Mouse (Mus musculus) embryonic facial prominence, embryonic 11.5 days (tissue): Measurements from ENCODE around the gene Mgat2. TPM values are rescaled to one million over a fixed set of nuclear protein-coding genes. Genes with fewer than 3 reads are reported as not detected.
A peak's percentile ranks its signal among the peaks of the same experiment; 100 is the strongest.

Experiments
- ATAC-seq: fragments of 200-750 bp; cut with Nextera tagmentation; replicated peaks from 2 replicates; pipeline ENCODE4 v1.8.0; 2017; ENCODE audit warnings: low read depth; ENCODE audit not compliant: insufficient number of reproducible peaks, low FRiP score, low TSS enrichment
- DNase-seq: peaks from one replicate; pipeline ENCODE4 v3.0.0-alpha.2; 2015; ENCODE audit warnings: low spot score
- H3K27ac ChIP-seq: fragments of 300-500 bp; sonication (generic); replicated peaks from 2 replicates; pipeline ENCODE4 v1.5.1; 2014; ENCODE audit warnings: mild to moderate bottlenecking, low read depth, low read length, control low read depth
- H3K27me3 ChIP-seq: fragments of 300-500 bp; sonication (generic); 2 replicates; pipeline ENCODE4 v1.6.1; 2014; ENCODE audit warnings: mild to moderate bottlenecking, low read length, moderate library complexity, mixed read lengths; ENCODE audit not compliant: control insufficient read depth, insufficient read depth
- H3K36me3 ChIP-seq: fragments of 300-500 bp; sonication (generic); replicated peaks from 2 replicates; pipeline ENCODE4 v1.6.1; 2014; ENCODE audit warnings: low read depth, mild to moderate bottlenecking, low read length, moderate library complexity, mixed read lengths; ENCODE audit not compliant: control insufficient read depth, insufficient read depth
- H3K4me1 ChIP-seq: fragments of 300-500 bp; sonication (generic); 2 replicates; pipeline ENCODE4 v1.6.1; 2014; ENCODE audit warnings: low read length, mixed read lengths; ENCODE audit not compliant: control insufficient read depth, insufficient read depth
- H3K4me2 ChIP-seq: fragments of 300-500 bp; sonication (generic); 2 replicates; pipeline ENCODE4 v1.6.1; 2014; ENCODE audit warnings: low read depth, mild to moderate bottlenecking, control low read depth, low read length, moderate library complexity
- H3K4me3 ChIP-seq: fragments of 300-500 bp; sonication (generic); 2 replicates; pipeline ENCODE4 v1.5.1; 2014; ENCODE audit warnings: low read depth, low read length, control low read depth
- H3K9ac ChIP-seq: fragments of 300-500 bp; sonication (generic); replicated peaks from 2 replicates; pipeline ENCODE4 v1.6.1; 2014; ENCODE audit warnings: mild to moderate bottlenecking, control low read depth, low read length
- H3K9me3 ChIP-seq: fragments of 300-500 bp; sonication (generic); replicated peaks from 2 replicates; pipeline ENCODE4 v1.6.1; 2016; ENCODE audit warnings: mild to moderate bottlenecking, low read length, inconsistent platforms, mixed read lengths; ENCODE audit not compliant: control insufficient read depth
- WGBS: fragments of 180-500 bp; shearing (Covaris S2); extraction: QIAGEN DNeasy Blood & Tissue Kit; methylation state at CpG from one replicate; pipeline ENCODE4 v1.1.7; 2014; 5-methylcytosine and 5-hydroxymethylcytosine counted together
- polyA plus RNA-seq: library from polyadenylated mRNA; unstranded; fragments of >200 nt; fragmentation: Nextera tagmentation; extraction: Ambion mirVana; gene quantifications from 2 replicates; pipeline ENCODE4 v1.2.1, GENCODE M21; 2014

Mgat2 gene
- polyA plus RNA-seq, 1 experiment from 2014 or later, result 39.5 TPM

DNA sequence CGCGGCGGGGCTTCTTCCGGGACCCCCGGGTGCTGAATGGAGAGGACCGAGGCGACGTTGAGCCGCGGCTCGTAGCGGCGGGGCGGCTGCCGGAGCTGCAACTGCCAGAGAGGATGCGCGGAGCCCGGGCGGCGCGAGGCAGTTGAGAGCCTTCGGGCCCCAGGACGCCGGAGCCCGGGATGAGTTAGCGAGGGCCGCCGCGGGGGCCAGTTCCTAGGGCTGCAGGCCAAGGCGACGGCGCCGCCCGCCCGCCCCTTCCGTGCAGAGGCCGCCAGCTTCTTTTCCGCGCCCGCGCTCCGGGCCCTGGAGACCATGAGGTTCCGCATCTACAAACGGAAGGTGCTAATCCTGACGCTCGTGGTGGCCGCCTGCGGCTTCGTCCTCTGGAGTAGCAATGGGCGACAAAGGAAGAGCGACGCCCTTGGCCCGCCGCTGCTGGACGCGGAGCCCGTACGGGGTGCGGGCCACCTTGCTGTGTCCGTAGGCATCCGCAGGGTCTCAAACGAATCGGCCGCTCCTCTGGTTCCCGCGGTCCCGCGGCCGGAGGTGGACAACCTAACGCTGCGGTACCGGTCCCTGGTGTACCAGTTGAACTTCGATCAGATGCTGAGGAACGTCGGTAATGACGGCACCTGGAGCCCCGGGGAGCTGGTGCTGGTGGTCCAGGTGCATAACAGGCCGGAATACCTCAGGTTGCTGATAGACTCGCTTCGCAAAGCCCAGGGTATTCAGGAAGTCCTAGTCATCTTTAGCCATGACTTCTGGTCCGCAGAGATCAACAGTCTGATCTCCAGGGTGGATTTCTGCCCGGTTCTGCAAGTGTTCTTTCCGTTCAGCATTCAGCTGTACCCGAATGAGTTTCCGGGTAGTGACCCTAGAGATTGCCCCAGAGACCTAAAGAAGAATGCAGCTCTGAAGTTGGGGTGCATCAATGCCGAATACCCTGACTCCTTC, 662 bp downstream of the Mgat2 start:
- DNase-seq, result peak; percentile 52
- no peaks in the 10 kb centered on the region for H3K36me3 ChIP-seq
- peak overlapping the region; percentile 89 for H3K4me3 ChIP-seq
- H3K9ac ChIP-seq, result peak overlapping the region; percentile 91
- WGBS, result 2% methylated on average over 72 of the region's 86 CpGs
- peak; percentile 69 for ATAC-seq
- no peaks in the 10 kb centered on the region for H3K27me3 ChIP-seq
- H3K4me1 ChIP-seq, result no peaks in the 10 kb centered on the region
- no peaks in the 10 kb centered on the region for H3K9me3 ChIP-seq
- H3K27ac ChIP-seq, result peak overlapping the region; percentile 73
- H3K4me2 ChIP-seq, result peak overlapping the region; percentile 91

DNA sequence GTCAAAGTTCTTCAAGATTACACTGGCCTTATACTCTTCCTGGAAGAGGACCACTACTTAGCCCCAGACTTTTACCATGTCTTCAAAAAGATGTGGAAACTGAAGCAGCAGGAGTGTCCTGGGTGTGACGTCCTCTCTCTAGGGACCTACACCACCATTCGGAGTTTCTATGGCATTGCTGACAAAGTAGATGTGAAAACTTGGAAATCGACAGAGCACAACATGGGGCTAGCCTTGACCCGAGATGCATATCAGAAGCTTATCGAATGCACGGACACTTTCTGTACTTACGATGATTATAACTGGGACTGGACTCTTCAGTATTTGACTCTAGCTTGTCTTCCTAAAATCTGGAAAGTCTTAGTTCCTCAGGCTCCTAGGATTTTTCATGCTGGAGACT, 1.4 kb downstream of the Mgat2 start:
- peak overlapping the region; percentile 91 for H3K4me2 ChIP-seq
- no peaks in the 10 kb centered on the region for H3K36me3 ChIP-seq
- no peaks in the 10 kb centered on the region for H3K4me1 ChIP-seq
- peak overlapping the region; percentile 89 for H3K4me3 ChIP-seq
- H3K9ac ChIP-seq, result peak overlapping the region; percentile 91
- no peak for DNase-seq
- H3K27ac ChIP-seq, result no peak overlapping the region
- 79% methylated on average over 7 of the region's 7 CpGs for WGBS
- H3K9me3 ChIP-seq, result no peaks in the 10 kb centered on the region
- no peaks in the 10 kb centered on the region for H3K27me3 ChIP-seq
- ATAC-seq, result no peak

DNA sequence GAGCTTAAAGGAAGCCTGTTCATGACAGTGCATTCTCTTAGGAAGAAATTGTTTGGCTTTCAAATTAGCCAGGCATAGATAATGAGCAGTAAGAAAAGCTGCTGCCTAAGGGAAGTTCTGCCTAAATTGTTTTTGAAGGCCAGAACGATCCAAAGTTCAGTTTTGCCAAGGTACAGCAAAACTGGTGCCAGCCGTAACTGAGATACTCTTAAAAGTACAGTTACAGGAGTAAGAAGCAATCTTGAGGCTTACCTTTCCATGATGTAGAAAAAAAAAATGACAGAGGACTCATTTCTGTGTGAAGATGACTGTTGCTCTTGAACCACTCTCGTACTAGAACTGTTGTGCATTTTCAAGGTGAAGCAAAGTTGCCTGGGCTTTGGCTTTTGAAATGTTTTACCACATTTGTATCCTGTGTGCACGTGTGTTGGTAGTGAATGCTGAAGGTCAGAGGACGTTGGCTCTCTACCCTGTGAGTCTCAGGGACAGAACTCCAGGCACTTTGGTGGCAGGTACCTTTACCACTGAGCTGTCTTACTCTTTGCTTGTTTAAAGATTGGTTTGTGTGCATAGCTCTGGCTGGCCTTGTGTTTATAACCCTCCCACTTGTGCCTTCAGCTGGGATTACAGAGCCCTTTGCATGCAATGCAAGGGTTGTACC, 3.0 kb downstream of the Mgat2 start:
- Histone ChIP-seq H3K4me3 (no peak overlapping the region), H3K27me3 (no peaks in the 10 kb centered on the region), H3K27ac (no peak overlapping the region), H3K4me1 (no peaks in the 10 kb centered on the region), H3K9me3 (no peaks in the 10 kb centered on the region), H3K4me2 (no peak overlapping the region), H3K9ac (no peak overlapping the region), H3K36me3 (no peaks in the 10 kb centered on the region)
- ATAC-seq, result no peak
- no peak for DNase-seq
- 72% methylated on average over 5 of the region's 5 CpGs for WGBS

DNA sequence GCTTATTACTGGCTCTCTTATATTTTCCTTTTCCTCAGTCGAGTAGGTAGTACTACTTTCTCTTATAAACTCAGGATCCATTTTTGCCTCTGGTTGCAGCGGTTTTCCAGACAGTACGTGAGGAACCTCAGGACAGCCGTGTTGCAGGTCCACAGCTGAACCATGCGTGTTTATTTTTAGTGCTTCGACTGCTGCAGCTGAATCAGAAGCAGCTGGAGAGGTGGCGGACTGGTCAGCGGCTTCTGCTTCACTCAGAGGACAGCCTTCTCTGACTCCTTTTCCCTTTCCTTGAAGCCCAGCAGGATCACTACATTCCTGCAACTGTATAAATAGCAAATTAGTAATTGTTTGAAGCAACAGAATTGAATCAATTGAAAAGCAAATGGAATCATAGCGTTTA, 6.1 kb downstream of the Mgat2 start:
- Histone ChIP-seq H3K9ac (no peak overlapping the region), H3K9me3 (no peaks in the 10 kb centered on the region), H3K27ac (no peak overlapping the region), H3K36me3 (no peaks in the 10 kb centered on the region), H3K4me3 (no peak overlapping the region), H3K27me3 (no peaks in the 10 kb centered on the region), H3K4me1 (no peaks in the 10 kb centered on the region), H3K4me2 (no peak overlapping the region)
- DNase-seq (no peak), ATAC-seq (no peak)
- 85% methylated on average over 9 of the region's 9 CpGs for WGBS

DNA sequence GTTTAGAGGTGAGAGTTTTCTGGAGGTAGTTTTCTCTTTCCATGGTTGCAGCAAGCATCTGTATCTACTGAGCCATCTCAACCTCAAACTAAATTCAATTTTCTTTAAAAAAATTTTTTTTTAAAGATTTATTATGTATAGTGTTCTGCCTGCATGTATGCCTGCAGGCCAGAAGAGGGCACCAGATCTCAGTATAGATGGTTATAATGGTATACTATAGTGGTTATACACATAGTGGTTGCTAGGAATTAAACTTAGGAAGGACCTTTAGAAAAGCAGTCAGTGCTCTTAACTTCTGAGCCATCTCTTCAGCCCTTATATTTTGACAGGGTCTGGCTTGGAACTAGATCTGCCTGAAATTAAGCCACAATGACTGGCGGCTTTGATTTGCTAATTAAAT, 6.6 kb downstream of the Mgat2 start:
- 94% methylated on average over 1 of the region's 1 CpGs for WGBS
- H3K9ac ChIP-seq, result no peak overlapping the region
- H3K4me3 ChIP-seq, result no peak overlapping the region
- no peaks in the 10 kb centered on the region for H3K36me3 ChIP-seq
- no peak overlapping the region for H3K27ac ChIP-seq
- ATAC-seq (no peak), DNase-seq (no peak)
- H3K27me3 ChIP-seq, result no peaks in the 10 kb centered on the region
- no peaks in the 10 kb centered on the region for H3K9me3 ChIP-seq
- no peaks in the 10 kb centered on the region for H3K4me1 ChIP-seq
- no peak overlapping the region for H3K4me2 ChIP-seq

DNA sequence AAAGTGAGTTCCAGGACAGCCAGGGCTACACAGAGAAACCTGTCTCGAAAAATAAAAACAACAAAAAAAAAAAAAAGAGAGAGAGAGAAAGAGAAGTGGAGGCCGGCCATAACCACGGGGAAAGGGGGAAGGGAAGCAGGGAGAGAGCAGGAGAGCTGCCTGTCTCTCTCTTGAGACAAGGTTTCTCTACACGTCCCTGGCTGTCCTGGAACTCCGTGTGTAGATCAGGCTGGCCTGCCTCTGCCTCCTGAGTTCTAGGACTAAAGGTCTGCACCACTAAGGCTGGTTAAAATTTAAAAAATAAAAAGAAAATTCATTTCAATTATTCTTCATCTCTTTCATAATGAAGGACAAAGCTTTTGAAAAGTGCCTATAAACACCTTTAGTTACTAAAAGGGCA, 7.4 kb downstream of the Mgat2 start:
- no peaks in the 10 kb centered on the region for H3K9me3 ChIP-seq
- H3K9ac ChIP-seq, result no peak overlapping the region
- H3K27me3 ChIP-seq, result no peaks in the 10 kb centered on the region
- ATAC-seq (no peak), DNase-seq (no peak)
- no peaks in the 10 kb centered on the region for H3K36me3 ChIP-seq
- WGBS, result 92% methylated on average over 5 of the region's 5 CpGs
- H3K4me2 ChIP-seq, result no peak overlapping the region
- no peak overlapping the region for H3K27ac ChIP-seq
- H3K4me3 ChIP-seq, result no peak overlapping the region
- no peaks in the 10 kb centered on the region for H3K4me1 ChIP-seq

DNA sequence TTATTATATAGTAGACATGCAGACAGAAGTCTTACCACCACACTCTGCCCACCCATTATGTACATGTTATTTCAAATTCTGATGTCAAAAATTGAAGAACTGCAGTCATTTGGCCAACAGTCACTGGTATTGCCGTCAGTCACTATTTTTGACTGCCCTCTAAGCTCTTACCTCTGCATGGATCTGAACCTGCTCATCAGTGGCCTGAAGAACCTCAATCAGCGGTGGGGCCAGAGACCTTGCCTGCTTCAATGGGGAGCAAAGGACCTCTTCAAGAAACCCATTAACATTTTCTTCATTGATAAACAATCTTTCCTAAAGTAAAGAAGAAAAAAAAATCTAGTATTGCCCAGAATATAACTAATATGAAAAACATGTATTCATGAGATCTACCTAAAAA, 8.7 kb downstream of the Mgat2 start:
- Histone ChIP-seq H3K4me3 (no peak overlapping the region), H3K27me3 (no peaks in the 10 kb centered on the region), H3K4me1 (no peaks in the 10 kb centered on the region), H3K4me2 (no peak overlapping the region), H3K27ac (no peak overlapping the region), H3K9ac (no peak overlapping the region), H3K36me3 (no peaks in the 10 kb centered on the region), H3K9me3 (no peaks in the 10 kb centered on the region)
- no peak for DNase-seq
- no peak for ATAC-seq
- WGBS, result 98% methylated on average over 2 of the region's 2 CpGs
